Mouse (Mus musculus): ENCODE measurements around the gene Fem1a. TPM values are rescaled to one million over a fixed set of nuclear protein-coding genes. Genes with fewer than 3 reads are reported as not detected.

Gene Fem1a
- total and polyA plus RNA-seq, 3 experiments, result 16.6 to 26.0 (median 17.5) TPM

- in situ Hi-C loops (cut with MboI; ENCODE audit: low pct_ligation_motif_present, low pct_unique_long_range_greater_than_20kb, low sequenced_read_pairs), result no loop called here
- Histone ChIP-seq H3K36me3 (replicated peaks in 1 of 2; ENCODE audit: control insufficient read depth in 1 of 2, insufficient read depth in 1 of 2, low read length in 1 of 2) (peaks cover 42 to 84% of the 10 kb centered on the region in 2 experiments), H3K27me3 (replicated peaks) (no peaks in the 10 kb centered on the region), H3K9me3 (replicated peaks; ENCODE audit: low read length) (no peaks in the 10 kb centered on the region), H3K9ac (ENCODE audit: insufficient read depth, low read depth) (no peak overlapping the region), H3K4me3 (replicated peaks in 1 of 3; ENCODE audit: low read depth in 2 of 3, low read length in 2 of 3, poor library complexity in 1 of 3) (no peak overlapping the region), H3K4me1 (ENCODE audit: control insufficient read depth in 1 of 2, insufficient read depth in 2 of 2) (peaks cover 10 to 39% of the 10 kb centered on the region in 2 experiments), H3K27ac (ENCODE audit: insufficient read depth, low read depth) (no peak overlapping the region), H3K4me2 (ENCODE audit: insufficient read depth, low read depth, poor library complexity, severe bottlenecking) (no peak overlapping the region), H3K79me2 (replicated peaks; ENCODE audit: control insufficient read depth, extremely low read depth, insufficient read depth, poor library complexity, severe bottlenecking) (no peaks in the 10 kb centered on the region; the same call in 1 of the 2 replicates)
- TF ChIP-seq ELF1 (IDR thresholded peaks at IDR 0.05; ENCODE audit: low read depth, low read length) (no peak), MEF2A (IDR thresholded peaks at IDR 0.05; ENCODE audit: borderline replicate concordance, low read depth, low read length) (no peak), SIN3A (IDR thresholded peaks at IDR 0.05; ENCODE audit: low read length) (no peak), CHD1 (IDR thresholded peaks at IDR 0.05; ENCODE audit: low read depth, low read length) (no peak), RCOR1 (conservative IDR thresholded peaks at IDR 0.05; ENCODE audit: low read depth, low read length) (no peak), SMC3 (IDR thresholded peaks at IDR 0.05; ENCODE audit: low read depth, low read length) (no peak), KAT2A (IDR thresholded peaks at IDR 0.05; ENCODE audit: insufficient replicate concordance, low read length) (no peak), IRF4 (IDR thresholded peaks at IDR 0.05; ENCODE audit: low read depth, low read length) (no peak), JUN (IDR thresholded peaks at IDR 0.05; ENCODE audit: insufficient read depth, low read depth, low read length) (no peak), ZC3H11A (IDR thresholded peaks at IDR 0.05; ENCODE audit: low read depth, low read length) (no peak), ZNF384 (IDR thresholded peaks at IDR 0.05; ENCODE audit: low read depth, low read length) (no peak), EP300 (IDR thresholded peaks at IDR 0.05; ENCODE audit: low read length) (no peak), TCF12 (IDR thresholded peaks at IDR 0.05; ENCODE audit: low read depth, low read length) (no peak), CTCF (conservative IDR thresholded peaks at IDR 0.05 in 1 of 2, IDR thresholded peaks at IDR 0.05 in 1 of 2; ENCODE audit: low read depth in 2 of 2, low read length in 2 of 2) (no peak), MAX (IDR thresholded peaks at IDR 0.05; ENCODE audit: low read length) (no peak), POLR2AphosphoS2 (IDR thresholded peaks at IDR 0.05; ENCODE audit: low read depth, low read length) (no peak)
- dilution Hi-C loops (cut with MboI; ENCODE audit: extremely low pct_ligation_motif_present, extremely low pct_unique_long_range_greater_than_20kb, low sequenced_read_pairs), result no loop called here
- no peak for DNase-seq (ENCODE audit: extremely low read depth)
Measured at GRCm38 (mm10) chr17:56212676-56213075, 43.9 kb upstream of the Fem1a start.

- TF ChIP-seq TCF12 (IDR thresholded peaks at IDR 0.05; ENCODE audit: low read depth, low read length) (no peak), JUND (conservative IDR thresholded peaks at IDR 0.05; ENCODE audit: low read depth, low read length) (no peak), MEF2A (IDR thresholded peaks at IDR 0.05; ENCODE audit: borderline replicate concordance, low read depth, low read length) (no peak), UBTF (IDR thresholded peaks at IDR 0.05; ENCODE audit: low read depth, low read length) (no peak), MAX (IDR thresholded peaks at IDR 0.05; ENCODE audit: low read length) (no peak), TBP (conservative IDR thresholded peaks at IDR 0.05; ENCODE audit: low read depth, low read length) (no peak), CHD2 (IDR thresholded peaks at IDR 0.05; ENCODE audit: low read length) (no peak)
- H3K4me1 ChIP-seq (ENCODE audit: control insufficient read depth in 1 of 2, insufficient read depth in 2 of 2), result peaks cover 12 to 44% of the 10 kb centered on the region in 2 experiments
- H3K9ac ChIP-seq (ENCODE audit: insufficient read depth, low read depth), result no peak overlapping the region
- in situ Hi-C loops (cut with MboI; ENCODE audit: low pct_ligation_motif_present, low pct_unique_long_range_greater_than_20kb, low sequenced_read_pairs) (no loop called here), dilution Hi-C loops (cut with MboI; ENCODE audit: extremely low pct_ligation_motif_present, extremely low pct_unique_long_range_greater_than_20kb, low sequenced_read_pairs) (no loop called here)
- H3K9me3 ChIP-seq (replicated peaks; ENCODE audit: low read length), result no peaks in the 10 kb centered on the region
- DNase-seq (ENCODE audit: extremely low read depth), result no peak
- no peaks in the 10 kb centered on the region; the same call in 1 of the 2 replicates for H3K79me2 ChIP-seq (replicated peaks; ENCODE audit: control insufficient read depth, extremely low read depth, insufficient read depth, poor library complexity, severe bottlenecking)
- H3K36me3 ChIP-seq (replicated peaks in 1 of 2; ENCODE audit: control insufficient read depth in 1 of 2, insufficient read depth in 1 of 2, low read length in 1 of 2), result peaks cover 27 to 69% of the 10 kb centered on the region in 2 experiments
- H3K4me2 ChIP-seq (ENCODE audit: insufficient read depth, low read depth, poor library complexity, severe bottlenecking), result no peak overlapping the region
- no peak overlapping the region for H3K4me3 ChIP-seq (replicated peaks in 1 of 3; ENCODE audit: low read depth in 2 of 3, low read length in 2 of 3, poor library complexity in 1 of 3)
- H3K27ac ChIP-seq (ENCODE audit: insufficient read depth, low read depth), result no peak overlapping the region
- H3K27me3 ChIP-seq (replicated peaks), result no peaks in the 10 kb centered on the region
Measured at GRCm38 (mm10) chr17:56214229-56214628, 42.4 kb upstream of the Fem1a start.
